Mouse (Mus musculus): ENCODE data around the gene Sgms2. TPM values are rescaled to one million over a fixed set of nuclear protein-coding genes. Genes with fewer than 3 reads are reported as not detected.

Gene Sgms2
- total RNA-seq, 2 experiments from 2014 or later, result 1.9 to 3.4 TPM

DNA sequence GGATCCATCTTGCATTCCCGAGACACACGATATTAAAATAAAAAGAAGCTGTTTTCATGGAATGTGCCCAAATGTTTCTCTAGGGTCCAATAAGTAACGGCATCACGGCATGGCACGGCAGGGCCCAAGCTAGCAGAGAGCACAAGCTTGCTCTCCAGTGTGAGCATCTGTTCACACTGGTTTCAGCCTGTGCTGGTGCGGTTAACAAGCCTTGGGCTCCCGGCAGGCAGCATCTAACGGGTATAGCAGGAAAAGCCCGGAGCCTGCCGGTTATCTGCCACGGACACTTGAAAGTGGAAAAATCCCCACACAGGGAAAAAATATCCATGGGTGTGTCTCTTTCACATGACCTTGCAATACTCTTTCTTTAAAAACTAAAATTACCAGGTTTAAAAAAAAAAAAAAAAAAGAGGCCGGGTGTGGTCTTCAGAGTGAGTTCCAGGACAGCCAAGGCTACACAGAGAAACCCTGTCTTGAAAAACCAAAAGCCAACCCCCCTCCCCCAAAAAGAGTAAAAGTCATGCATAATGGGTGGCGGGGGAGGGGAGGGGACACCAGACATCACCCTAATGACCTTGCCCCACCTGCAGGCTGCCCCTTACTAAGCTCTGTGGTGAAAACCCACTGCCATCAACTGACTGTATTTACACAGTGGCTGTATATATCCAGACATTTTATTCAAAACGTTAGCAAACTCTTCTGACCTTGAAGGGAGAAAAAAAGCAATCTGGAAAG lies 169.0 kb downstream of the Sgms2 start:
- no peak for DNase-seq (ENCODE audit: low spot score in 2 of 2)
- intact Hi-C loops (cut with DNase I), result no loop called here

DNA sequence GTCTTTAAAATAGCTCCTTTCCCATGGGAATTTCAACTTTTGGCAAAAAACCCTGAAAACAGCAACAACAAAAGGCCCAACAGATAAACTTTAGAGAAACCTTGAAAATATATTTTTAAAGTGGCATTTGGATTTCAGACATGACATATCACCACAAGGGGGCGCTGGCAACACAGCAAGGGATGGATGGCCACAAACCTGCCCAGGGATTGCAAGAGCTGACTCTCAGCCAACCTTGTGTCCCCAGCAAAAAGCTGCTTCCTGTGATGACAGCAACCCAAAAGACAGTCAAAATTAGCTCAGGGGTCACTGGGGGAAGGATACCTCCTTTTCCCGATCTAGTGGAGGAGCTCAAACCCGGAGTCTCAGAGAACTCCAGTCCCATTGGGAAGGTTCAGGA lies 171.0 kb downstream of the Sgms2 start:
- intact Hi-C loops (cut with DNase I), result loop anchor here (1.0 to 2.0 kb wide), 2 partner anchors 205 to 232 kb away; no protein-coding TSS in a partner anchor

DNA sequence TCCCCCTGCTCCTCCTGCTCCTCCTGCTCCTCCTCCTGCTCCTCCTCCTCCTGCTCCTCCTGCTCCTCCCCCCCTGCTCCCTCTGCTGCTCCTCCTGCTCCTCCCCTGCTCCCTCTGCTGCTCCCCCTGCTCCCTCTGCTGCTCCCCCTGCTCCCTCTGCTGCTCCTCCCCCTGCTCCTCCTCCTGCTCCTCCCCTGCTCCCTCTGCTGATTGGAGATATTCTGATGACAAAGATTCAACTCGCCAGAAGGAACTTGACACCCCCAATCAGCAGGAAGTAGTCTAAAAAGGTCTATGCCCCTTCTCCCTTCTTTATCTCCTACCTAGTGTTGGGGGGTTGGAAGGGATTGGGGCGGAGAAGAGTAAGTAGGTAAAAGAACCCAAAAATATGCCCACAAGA lies 173.0 kb downstream of the Sgms2 start:
- DNase-seq (ENCODE audit: low spot score in 2 of 2), result no peak
- intact Hi-C loops (cut with DNase I), result no loop called here

More for the DNA sequence above, 171.0 kb downstream of the Sgms2 start:
- DNase-seq (ENCODE audit: low spot score in 2 of 2), result peak; percentile 48 to 67

DNA sequence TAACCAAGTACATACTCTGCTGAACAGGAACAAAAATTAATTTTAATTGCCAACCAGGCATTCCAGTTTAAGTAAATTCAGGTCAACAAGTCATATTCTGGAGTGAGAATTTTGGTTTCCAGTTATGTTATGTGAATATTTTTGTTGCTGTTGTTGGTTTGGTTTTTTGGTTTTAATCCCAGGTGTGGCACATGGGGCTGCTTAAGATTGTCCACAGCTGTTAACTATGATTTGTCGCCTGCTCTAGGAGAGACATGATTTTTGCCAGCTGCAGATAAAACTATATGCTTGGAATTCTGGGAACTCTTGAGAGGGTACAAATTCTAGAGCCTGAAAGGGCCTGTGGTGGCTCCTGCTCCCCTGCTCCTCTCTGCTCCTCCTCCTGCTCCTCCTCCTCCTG lies 174.1 kb downstream of the Sgms2 start:
- DNase-seq (ENCODE audit: low spot score in 2 of 2), result no peak
- intact Hi-C loops (cut with DNase I), result no loop called here

DNA sequence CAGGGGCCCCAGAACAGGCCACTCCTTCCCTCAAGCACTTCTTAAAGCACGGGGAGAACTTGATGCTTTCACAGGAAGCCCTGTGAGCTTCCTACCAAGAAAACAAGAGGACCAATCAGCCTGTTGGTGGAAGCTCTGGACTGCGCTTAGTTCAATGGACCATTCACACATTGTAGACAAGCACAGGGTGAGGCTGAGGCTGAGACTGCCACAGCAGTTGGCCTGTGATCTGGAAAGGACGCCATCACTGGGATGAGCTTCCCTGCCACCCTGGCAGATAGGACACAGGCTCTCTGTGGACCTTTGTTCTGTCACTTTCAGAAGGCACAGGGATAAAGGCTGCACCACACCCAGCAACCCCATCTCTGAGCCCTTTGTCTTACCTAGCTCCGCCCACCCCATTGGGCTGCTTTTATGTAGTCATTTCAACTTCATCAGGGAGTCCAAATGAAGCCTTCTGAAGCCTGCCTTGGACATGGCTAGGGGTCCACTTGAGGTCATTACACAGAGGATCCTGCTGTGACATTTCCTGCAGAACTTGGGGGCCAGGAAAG lies 175.2 kb downstream of the Sgms2 start:
- DNase-seq (ENCODE audit: low spot score in 2 of 2), result no peak
- intact Hi-C loops (cut with DNase I), result no loop called here

DNA sequence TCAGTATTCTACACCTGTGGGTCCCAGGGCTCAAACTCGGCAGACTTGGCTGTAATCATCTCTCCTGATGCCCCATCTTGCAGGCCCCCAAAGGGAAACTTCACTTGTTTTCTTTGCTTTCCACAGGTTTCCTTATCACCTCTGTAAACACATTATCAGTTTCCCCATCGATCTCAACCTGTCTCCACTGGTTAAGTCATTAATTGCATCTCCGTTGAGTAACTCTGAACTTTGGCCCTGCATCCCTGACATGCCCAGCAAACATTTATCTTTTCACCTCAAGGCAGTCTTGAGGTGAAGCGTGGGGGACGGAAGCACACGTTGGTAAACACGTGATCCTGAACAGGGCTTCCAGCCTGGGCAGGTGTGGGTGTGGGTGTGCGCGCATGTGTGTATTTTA lies 178.9 kb downstream of the Sgms2 start:
- intact Hi-C loops (cut with DNase I), result no loop called here
- no peak for DNase-seq (ENCODE audit: low spot score in 2 of 2)

DNA sequence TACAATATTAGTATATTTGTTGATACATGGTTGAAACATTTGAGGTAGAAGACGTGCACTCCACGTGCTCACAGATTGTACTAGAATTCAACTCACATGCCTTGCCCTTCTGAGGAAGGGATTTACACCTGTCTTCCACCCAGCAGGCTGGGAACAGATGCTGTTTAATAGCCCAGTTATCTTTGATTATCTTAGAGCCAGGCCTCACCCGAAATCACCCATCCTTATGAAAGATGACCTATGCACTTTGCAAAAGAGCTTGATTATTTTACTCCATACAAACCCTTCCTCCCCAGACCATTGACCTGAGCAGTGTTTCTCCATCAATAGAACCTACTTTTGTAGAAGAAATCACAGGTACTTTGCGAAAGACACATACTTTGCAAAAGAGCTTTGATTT lies 180.6 kb downstream of the Sgms2 start:
- intact Hi-C loops (cut with DNase I), result no loop called here
- DNase-seq (ENCODE audit: low spot score in 2 of 2), result no peak

DNA sequence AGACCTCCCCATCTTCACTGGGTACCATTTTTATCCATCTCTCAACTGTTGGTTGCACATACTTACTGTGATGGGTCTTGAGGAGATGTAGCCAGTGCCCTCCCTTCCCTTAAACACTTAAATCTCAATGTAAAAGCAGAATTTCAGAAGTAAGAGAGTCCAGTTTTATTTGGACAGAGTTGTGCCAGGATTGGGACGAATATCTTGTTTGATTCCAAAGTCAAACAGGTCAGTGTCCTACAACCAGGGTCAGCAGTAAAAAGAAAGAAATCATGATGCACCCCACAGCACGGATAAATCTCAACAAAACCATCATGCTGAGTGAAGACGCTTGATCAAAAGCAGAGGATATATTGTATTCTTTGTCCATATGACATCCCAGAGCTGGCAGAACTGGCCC lies 183.4 kb downstream of the Sgms2 start:
- intact Hi-C loops (cut with DNase I), result no loop called here
- no peak for DNase-seq (ENCODE audit: low spot score in 2 of 2)

DNA sequence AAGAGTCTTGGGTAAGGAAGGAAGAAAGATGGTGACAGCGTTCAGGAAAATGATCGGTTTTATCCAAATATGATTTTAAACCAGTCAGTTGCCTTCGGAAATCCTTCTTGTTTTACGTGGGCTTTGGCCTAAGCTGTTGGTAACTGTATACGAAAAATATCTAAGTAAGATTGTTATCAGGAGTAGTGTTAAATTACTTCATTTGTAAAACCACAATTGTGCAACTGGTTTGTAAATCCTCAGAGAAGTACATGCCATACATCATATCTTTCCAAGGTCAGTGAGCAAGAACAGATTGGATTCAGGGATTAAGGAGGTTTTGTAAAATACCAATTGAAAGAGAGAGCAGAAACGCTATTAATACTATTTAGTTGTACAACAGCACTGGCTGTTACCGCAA lies 185.0 kb downstream of the Sgms2 start:
- intact Hi-C loops (cut with DNase I), result no loop called here
- no peak for DNase-seq (ENCODE audit: low spot score in 2 of 2)

DNA sequence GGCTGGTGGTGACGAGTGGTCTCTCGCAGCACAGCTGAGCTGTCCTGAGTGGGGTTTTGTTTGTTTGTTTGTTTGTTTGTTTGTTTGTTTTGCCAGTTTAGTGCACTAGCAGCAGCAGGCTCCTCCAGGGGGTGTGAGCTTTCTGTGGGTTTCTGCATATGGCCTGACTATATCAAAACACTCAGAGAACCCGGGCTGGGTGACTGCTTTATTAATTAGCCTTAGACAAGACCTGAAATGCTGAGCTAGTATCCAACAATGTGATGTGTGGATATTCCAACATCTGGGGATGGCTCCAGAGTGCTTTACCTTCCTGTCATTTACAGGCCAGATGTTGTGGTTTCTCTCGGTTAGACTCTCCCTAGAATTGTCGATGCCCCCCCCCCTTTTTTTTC lies 187.9 kb downstream of the Sgms2 start:
- DNase-seq (ENCODE audit: low spot score in 2 of 2), result no peak
- intact Hi-C loops (cut with DNase I), result no loop called here

DNA sequence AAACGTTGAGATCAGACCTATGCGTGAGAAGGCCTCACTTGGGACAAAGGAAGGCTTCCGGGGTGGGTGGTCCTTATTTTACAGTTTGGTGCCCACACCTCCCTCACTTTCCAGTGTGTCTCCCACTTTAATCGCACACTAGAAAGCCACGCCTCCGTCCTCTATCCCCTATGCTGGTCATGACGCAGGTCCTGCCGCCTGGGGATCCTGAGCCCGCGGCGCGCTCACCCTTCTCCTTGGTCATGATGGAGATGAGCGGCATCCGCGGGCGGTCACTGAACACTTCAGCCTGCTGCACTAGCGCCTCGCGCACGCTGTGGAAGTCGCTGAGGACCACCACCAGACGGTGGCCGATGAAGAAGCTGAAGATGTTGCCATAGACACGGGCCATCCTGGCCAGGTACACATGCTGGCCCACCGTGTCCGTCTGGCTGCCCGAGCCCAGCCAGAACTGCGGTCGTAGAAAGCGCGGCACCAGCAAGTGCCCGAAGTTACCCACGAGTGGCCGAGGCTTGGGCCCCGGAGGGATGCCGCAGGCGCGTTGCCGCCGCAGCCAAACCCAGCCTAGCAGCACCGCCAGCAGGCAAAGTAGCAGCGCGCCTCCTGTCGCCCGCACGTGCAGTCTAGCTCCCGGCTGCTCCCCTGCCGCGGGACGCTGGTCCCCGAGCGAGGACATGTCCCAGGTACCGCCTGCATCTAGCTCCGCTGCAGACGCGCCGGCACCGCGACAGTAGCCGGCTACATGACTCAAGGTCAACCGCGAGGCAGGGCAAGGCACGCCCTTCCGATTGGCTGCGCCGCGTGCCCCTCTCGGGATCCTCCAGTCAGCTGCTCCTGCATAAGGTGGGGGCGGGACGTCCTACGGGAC lies 188.5 kb downstream of the Sgms2 start, which contains the start of gene Cyp2u1:
Cyp2u1 (minus strand) TSS at position 776 of the 868 bp plus-strand sequence.
- intact Hi-C loops (cut with DNase I), result no loop called here
- peak; percentile 91 to 92 for DNase-seq (ENCODE audit: low spot score in 2 of 2)

DNA sequence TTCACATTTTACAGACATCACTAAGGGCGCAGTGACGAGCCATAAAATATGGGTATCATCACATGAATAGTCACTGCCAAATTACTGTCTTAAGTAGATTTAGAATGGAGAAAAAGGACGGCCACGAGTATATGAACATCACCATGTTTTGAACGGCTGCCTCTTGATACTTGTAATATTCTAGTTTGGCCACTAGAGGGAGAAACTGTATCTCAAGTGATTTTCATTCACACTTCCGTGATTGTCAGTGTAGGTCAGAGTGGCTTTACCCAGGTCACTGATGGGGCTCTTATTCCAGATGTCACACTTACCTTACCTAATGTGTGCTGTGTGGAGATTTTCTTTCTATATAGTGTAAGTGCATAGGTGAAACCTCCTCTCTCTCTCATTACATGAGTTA lies 191.3 kb downstream of the Sgms2 start:
- intact Hi-C loops (cut with DNase I), result no loop called here
- no peak for DNase-seq (ENCODE audit: low spot score in 2 of 2)

DNA sequence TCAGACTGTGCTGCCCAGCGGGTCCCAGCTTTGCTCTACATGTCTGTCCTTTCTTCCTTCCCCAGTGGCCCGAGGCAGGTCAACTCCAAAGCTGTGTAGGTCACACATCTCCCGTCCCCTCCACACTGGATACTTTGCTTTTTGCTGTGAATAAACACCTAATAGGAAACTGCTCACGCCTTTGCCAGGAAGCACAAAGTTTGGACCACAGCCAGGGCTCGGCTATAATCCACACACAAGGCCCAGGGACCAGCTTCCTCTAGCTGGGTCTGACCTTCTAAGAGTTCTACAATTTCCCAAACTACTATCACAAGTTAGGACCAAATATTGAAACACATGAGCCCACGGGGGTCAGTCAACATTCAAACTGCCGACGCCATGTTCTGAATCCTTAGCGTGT lies 192.1 kb downstream of the Sgms2 start:
- intact Hi-C loops (cut with DNase I), result no loop called here
- DNase-seq (ENCODE audit: low spot score in 2 of 2), result no peak

DNA sequence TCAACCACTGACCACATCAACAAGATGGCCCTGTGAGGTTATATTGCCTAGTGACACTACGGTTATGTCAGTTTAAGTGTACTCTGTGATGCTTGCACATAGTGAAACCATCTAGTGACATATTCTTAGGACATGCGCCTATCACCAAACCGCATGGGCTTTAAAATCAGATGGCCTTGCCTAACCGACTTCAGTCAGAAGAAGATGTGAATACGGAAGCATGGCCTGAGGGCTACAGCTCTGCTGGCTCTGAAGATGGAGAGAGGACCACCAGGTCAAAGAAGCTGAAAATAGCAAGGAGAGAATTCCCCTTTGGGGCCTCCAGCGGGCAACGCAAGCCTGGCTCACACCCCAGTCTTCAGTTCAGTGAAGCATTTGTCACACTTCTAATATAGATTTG lies 194.3 kb downstream of the Sgms2 start:
- intact Hi-C loops (cut with DNase I), result no loop called here
- DNase-seq (ENCODE audit: low spot score in 2 of 2), result no peak

DNA sequence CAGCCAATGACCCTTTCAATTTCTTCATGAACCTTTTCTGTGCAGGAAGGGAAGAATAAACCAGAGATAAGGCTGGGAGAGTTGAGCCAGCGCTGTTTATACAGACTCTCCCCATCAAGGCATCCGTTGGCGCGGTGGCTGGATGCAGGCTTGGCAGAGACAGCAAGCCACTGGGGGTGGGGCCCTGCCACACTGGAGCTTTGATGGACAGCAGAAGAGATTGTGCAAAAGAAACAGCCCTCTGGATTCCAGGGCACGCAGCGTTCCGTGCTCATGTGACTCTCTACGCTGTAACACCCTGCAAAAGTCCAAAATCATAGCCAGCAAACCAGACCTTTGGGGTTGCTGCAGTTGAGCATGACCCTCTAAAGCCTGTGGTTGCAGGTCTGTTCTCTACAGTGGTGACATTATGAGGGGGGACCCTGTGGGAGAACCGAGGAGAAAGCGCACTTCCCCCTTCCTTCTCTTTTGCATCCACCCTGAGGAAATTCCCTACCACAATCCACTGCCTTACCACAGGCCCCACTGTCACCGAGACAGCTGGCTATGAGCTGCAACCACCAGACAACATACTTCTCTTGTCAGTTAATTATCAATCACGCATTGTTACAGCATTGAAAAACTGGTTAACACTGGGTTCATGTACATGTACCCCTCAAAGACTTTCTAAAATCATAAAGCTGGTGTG lies 195.6 kb downstream of the Sgms2 start:
- intact Hi-C loops (cut with DNase I), result no loop called here
- no peak for DNase-seq (ENCODE audit: low spot score in 2 of 2)

DNA sequence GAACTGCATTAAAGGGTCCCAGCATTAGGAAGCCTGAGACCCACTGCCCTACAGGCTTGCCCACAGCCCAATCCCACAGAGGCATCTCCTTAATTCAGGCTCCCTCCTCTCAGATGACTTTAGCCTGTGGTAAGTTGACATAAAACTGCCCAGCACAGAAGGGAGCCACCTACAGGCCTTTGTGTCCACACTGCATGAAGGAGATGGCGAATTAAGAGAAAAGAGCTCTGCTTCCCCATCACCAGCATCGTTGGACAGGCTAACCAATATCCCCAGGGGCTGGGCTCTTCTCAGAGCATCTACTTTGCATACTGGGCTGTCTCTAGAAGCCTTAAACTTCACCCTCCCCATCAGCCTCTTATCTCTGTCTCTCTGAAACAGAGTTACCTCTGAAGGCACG lies 196.7 kb downstream of the Sgms2 start:
- DNase-seq (ENCODE audit: low spot score in 2 of 2), result no peak
- intact Hi-C loops (cut with DNase I), result no loop called here

DNA sequence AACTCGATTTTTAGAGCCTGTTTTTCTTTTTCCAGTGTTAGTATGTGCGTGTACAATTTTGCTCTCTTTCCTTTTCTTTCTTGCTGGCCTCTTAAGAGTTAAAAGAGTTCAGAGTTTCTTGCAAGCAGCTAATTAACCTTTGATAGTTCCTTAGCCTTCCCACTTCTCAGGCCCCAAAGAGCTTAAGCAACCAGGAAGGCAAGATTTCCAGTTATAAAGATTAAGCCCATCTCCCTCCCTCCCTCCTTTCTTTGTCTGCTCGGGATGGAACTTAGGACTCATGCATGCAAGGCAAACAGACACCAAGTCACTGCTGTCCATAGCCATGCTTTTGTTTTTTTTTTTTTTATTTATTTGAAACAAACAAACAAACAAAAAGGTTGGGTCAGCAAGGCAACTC lies 198.3 kb downstream of the Sgms2 start:
- intact Hi-C loops (cut with DNase I), result no loop called here
- no peak for DNase-seq (ENCODE audit: low spot score in 2 of 2)

DNA sequence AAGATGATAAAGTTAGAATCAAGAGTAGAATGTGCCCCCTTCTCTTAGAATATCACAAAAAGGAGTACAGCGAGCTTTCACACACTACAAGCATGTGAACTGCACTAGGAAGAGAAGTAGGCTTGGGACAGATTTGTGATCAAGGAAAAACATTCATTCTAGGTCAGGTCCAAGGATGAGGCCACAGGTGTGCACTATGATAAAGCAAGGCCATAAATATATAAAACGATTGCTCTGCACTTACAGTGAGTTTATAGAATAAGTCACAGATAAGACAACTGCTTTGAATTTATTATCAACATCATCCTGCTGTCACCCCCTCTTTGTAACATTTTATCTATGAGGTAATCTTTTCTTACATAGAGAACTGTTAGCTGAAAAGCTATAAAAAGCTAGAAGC lies 198.9 kb downstream of the Sgms2 start:
- intact Hi-C loops (cut with DNase I), result no loop called here
- DNase-seq (ENCODE audit: low spot score in 2 of 2), result no peak

DNA sequence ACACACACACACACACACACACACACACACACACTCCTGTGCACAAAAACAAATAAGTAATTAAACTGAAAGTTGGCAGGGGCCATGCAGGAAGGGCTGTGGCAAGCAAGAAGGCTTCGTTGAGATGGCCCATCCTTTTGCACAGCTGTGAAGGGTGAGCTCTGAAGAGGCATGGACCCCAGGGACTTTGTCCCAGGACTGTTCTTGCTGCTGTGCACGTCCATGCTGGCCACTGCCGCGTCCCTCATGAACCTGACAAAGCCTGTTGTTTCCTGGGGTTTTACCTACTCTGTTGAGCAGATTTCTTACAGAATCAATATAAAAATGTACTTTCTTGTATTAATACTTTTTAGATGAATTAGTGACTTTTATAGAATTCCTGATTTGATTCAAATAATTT lies 199.3 kb downstream of the Sgms2 start:
- intact Hi-C loops (cut with DNase I), result no loop called here
- no peak for DNase-seq (ENCODE audit: low spot score in 2 of 2)

DNA sequence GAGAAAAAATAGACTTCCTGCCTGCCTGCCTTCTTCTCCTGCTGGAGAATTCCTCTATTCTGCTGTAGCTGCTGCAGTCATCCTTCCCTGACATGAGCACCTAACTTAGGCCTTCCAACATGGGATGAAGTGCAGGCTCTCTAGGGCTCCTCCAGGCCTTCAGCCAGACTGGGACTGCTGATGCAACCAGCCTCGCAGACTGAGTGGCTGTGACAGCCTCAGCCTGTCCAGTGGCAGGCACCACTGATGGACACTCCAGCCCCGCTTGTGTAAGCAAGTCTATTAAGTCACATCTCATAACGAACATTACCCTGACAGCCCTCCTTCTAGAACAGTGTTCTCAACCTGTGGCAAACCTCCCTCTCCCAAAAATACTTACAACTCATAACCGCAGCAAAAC lies 217.1 kb downstream of the Sgms2 start:
- no peak for DNase-seq (ENCODE audit: low spot score in 2 of 2)
- intact Hi-C loops (cut with DNase I), result no loop called here
